Mouse (Mus musculus) myocyte (in vitro differentiated cells): ENCODE measurements at regions not wholly inside any gene's neighbourhood (a gene's known extent, or its start where the extent isn't known, plus 50 kb on each side); places are given as distances from the start of the nearest gene placed in this dataset.
"Not testable (repeated sequence)": the region's sequence is repeated elsewhere in the genome, so short reads cannot be mapped to it uniquely, and the experiment has no call there.

Source experiments
- H3K27me3 ChIP-seq: one replicate; pipeline ENCODE4 v1.6.1; 2011; ENCODE audit not compliant: control insufficient read depth, insufficient read depth, insufficient read length
- H3K36me3 ChIP-seq: one replicate; pipeline ENCODE4 v1.6.1; 2011; ENCODE audit not compliant: control insufficient read depth, insufficient read depth
- H3K4me2 ChIP-seq: one replicate; pipeline ENCODE4 v1.6.1; 2011; ENCODE audit warnings: low read depth, control low read depth
- H3K4me3 ChIP-seq: one replicate; pipeline ENCODE4 v1.5.1; 2011; ENCODE audit warnings: mild to moderate bottlenecking, control low read depth, moderate library complexity
- H3K79me2 ChIP-seq: one replicate; pipeline ENCODE4 v1.6.1; 2011; ENCODE audit not compliant: control insufficient read depth, insufficient read depth
- H3ac ChIP-seq: one replicate; pipeline ENCODE4 v1.6.1; 2011; ENCODE audit not compliant: control insufficient read depth, insufficient read length
- CEBPB ChIP-seq: IDR thresholded peaks from 2 replicates; pipeline ENCODE4 v1.6.1; 2011; ENCODE audit warnings: mild to moderate bottlenecking, moderate library complexity; ENCODE audit not compliant: poor library complexity, insufficient read depth, severe bottlenecking
- E2F4 ChIP-seq: IDR thresholded peaks from one replicate; pipeline ENCODE4 v1.6.1; 2011; ENCODE audit warnings: mild to moderate bottlenecking, control low read depth, moderate library complexity; ENCODE audit not compliant: insufficient read depth
- MAX ChIP-seq: IDR thresholded peaks from one replicate; pipeline ENCODE4 v1.6.1; 2011; ENCODE audit warnings: low read depth, mild to moderate bottlenecking, control low read depth
- MYOD1 ChIP-seq, 3 experiments: IDR thresholded peaks; one replicate each; pipeline ENCODE4 v1.6.1; 2011; ENCODE audit warnings: control low read depth in 2 of 3, low read depth in 2 of 3, mild to moderate bottlenecking in 2 of 3, moderate library complexity in 1 of 3; ENCODE audit not compliant: insufficient read length in 2 of 3, control insufficient read depth in 1 of 3
- MYOG ChIP-seq, 3 experiments: IDR thresholded peaks; one replicate each; pipeline ENCODE4 v1.6.1; 2011; ENCODE audit warnings: control low read depth in 2 of 3, low read depth in 2 of 3, mild to moderate bottlenecking in 2 of 3; ENCODE audit not compliant: insufficient read length in 2 of 3, control insufficient read depth in 1 of 3, insufficient read depth in 1 of 3
- POLR2A ChIP-seq: IDR thresholded peaks from one replicate; pipeline ENCODE4 v1.6.1; 2011; ENCODE audit warnings: low read depth, mild to moderate bottlenecking, control low read depth, moderate library complexity; ENCODE audit not compliant: insufficient read length
- POLR2AphosphoS2 ChIP-seq: IDR thresholded peaks from one replicate; pipeline ENCODE4 v1.6.1; 2011; ENCODE audit warnings: low read depth, control low read depth; ENCODE audit not compliant: insufficient read length
- REST ChIP-seq: IDR thresholded peaks from one replicate; pipeline ENCODE4 v1.6.1; 2011; ENCODE audit warnings: mild to moderate bottlenecking, control low read depth, moderate library complexity; ENCODE audit not compliant: insufficient read depth, insufficient read length
- SRF ChIP-seq: IDR thresholded peaks from one replicate; pipeline ENCODE4 v1.6.1; 2011; ENCODE audit warnings: low read depth; ENCODE audit not compliant: control insufficient read depth, insufficient read length
- TCF12 ChIP-seq: IDR thresholded peaks from one replicate; pipeline ENCODE4 v1.6.1; 2011; ENCODE audit warnings: mild to moderate bottlenecking, control low read depth; ENCODE audit not compliant: poor library complexity, insufficient read depth, severe bottlenecking
- TCF3 ChIP-seq: IDR thresholded peaks from one replicate; pipeline ENCODE4 v1.6.1; 2011; ENCODE audit warnings: low read depth, control low read depth; ENCODE audit not compliant: insufficient read length
- USF1 ChIP-seq: IDR thresholded peaks from one replicate; pipeline ENCODE4 v1.6.1; 2011; ENCODE audit warnings: low read depth, mild to moderate bottlenecking, control low read depth, moderate library complexity

GRCm38 (mm10) chr7:138468436-138468835 lies 70.9 kb upstream of the Tcerg1l start:
- no peak for TF ChIP-seq E2F4
- TF ChIP-seq POLR2A: no peak
- no peak for TF ChIP-seq POLR2AphosphoS2
- no peak for TF ChIP-seq USF1
- TF ChIP-seq TCF3: no peak
- no peak for TF ChIP-seq MYOD1 (IDR thresholded peaks at IDR 0.05; ENCODE audit: control insufficient read depth in 1 of 3, insufficient read length in 2 of 3, low read depth in 2 of 3)
- no peak overlapping the region for H3ac ChIP-seq
- no peaks in the 10 kb centered on the region for H3K27me3 ChIP-seq
- no peaks in the 10 kb centered on the region for H3K79me2 ChIP-seq
- no peak overlapping the region for H3K4me3 ChIP-seq
- H3K4me2 ChIP-seq: no peak overlapping the region
- no peaks in the 10 kb centered on the region for H3K36me3 ChIP-seq

DNA sequence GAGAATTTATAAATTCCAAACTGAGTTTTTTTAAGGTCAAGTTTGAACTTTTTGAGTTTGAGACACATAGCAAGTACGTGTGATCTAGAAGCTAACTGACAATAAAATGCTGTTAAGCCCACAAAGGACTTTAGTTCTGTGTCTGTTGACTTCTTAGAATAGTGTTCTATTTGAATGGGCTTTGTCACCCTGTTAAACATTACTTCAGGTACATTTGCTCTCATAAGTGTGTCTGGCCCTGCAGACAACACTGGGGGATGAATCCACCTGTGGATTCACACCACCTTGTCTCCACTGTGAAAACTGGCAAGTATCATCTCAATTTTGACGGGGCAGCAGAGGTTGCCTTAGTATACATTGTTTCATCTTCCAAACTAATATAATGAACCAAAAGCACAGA lies 70.5 kb upstream of the Tcerg1l start:
- no peaks in the 10 kb centered on the region for H3K36me3 ChIP-seq
- no peak overlapping the region for H3ac ChIP-seq
- no peak overlapping the region for H3K4me3 ChIP-seq
- no peaks in the 10 kb centered on the region for H3K27me3 ChIP-seq
- H3K79me2 ChIP-seq: no peaks in the 10 kb centered on the region
- no peak overlapping the region for H3K4me2 ChIP-seq
- no peak for TF ChIP-seq MYOG (IDR thresholded peaks at IDR 0.05; ENCODE audit: control insufficient read depth in 1 of 3, insufficient read depth in 1 of 3, insufficient read length in 2 of 3, low read depth in 2 of 3)
- no peak for TF ChIP-seq REST
- no peak for TF ChIP-seq TCF12
- no peak for TF ChIP-seq E2F4
- TF ChIP-seq MAX: no peak
- no peak for TF ChIP-seq USF1
- no peak for TF ChIP-seq TCF3

- Histone ChIP-seq H3K36me3 (no peaks in the 10 kb centered on the region), H3K27me3 (no peaks in the 10 kb centered on the region), H3ac (no peak overlapping the region), H3K4me3 (no peak overlapping the region), H3K4me2 (no peak overlapping the region), H3K79me2 (no peaks in the 10 kb centered on the region)
- no peak for TF ChIP-seq POLR2AphosphoS2
- no peak for TF ChIP-seq MYOG (IDR thresholded peaks at IDR 0.05; ENCODE audit: control insufficient read depth in 1 of 3, insufficient read depth in 1 of 3, insufficient read length in 2 of 3, low read depth in 2 of 3)
- TF ChIP-seq SRF: no peak
- no peak for TF ChIP-seq TCF3
Observed at GRCm38 (mm10) chr7:138467386-138467785, 69.9 kb upstream of the Tcerg1l start.

- no peaks in the 10 kb centered on the region for H3K36me3 ChIP-seq
- H3K79me2 ChIP-seq: no peaks in the 10 kb centered on the region
- TF ChIP-seq E2F4 (no peak), SRF (no peak), REST (no peak), MAX (no peak)
- H3ac ChIP-seq: no peak overlapping the region
- H3K4me3 ChIP-seq: no peak overlapping the region
- no peak overlapping the region for H3K4me2 ChIP-seq
- no peaks in the 10 kb centered on the region for H3K27me3 ChIP-seq
Observed at GRCm38 (mm10) chr7:138457964-138458363, 60.4 kb upstream of the Tcerg1l start.

DNA sequence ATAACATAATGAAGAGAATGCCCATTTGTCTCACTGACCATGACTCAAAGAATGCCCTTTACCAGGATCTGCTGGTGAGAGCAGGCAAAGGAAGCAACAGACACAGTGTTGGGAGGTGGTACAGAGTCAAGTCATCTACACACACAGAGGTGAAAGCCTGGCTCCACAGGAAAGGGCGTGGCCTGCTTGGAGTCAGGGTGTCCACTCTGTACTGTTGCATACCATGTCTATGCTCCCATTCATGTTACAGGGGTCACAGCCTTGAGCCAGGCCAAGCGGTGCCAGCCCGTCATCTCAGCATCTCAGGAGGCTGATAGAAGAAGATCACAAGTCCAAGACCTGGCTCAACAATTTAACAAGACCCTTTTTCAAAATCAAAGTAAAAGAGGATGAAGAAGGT lies 57.8 kb upstream of the Tcerg1l start:
- H3K27me3 ChIP-seq: no peaks in the 10 kb centered on the region
- H3K4me2 ChIP-seq: no peak overlapping the region
- H3K79me2 ChIP-seq: no peaks in the 10 kb centered on the region
- no peak overlapping the region for H3ac ChIP-seq
- no peak for TF ChIP-seq MYOG (IDR thresholded peaks at IDR 0.05; ENCODE audit: control insufficient read depth in 1 of 3, insufficient read depth in 1 of 3, insufficient read length in 2 of 3, low read depth in 2 of 3)
- TF ChIP-seq REST: no peak
- TF ChIP-seq SRF: no peak
- TF ChIP-seq CEBPB: no peak
- no peak for TF ChIP-seq USF1
- no peak for TF ChIP-seq TCF12
- no peak for TF ChIP-seq TCF3
- no peak overlapping the region for H3K4me3 ChIP-seq
- H3K36me3 ChIP-seq: no peaks in the 10 kb centered on the region

DNA sequence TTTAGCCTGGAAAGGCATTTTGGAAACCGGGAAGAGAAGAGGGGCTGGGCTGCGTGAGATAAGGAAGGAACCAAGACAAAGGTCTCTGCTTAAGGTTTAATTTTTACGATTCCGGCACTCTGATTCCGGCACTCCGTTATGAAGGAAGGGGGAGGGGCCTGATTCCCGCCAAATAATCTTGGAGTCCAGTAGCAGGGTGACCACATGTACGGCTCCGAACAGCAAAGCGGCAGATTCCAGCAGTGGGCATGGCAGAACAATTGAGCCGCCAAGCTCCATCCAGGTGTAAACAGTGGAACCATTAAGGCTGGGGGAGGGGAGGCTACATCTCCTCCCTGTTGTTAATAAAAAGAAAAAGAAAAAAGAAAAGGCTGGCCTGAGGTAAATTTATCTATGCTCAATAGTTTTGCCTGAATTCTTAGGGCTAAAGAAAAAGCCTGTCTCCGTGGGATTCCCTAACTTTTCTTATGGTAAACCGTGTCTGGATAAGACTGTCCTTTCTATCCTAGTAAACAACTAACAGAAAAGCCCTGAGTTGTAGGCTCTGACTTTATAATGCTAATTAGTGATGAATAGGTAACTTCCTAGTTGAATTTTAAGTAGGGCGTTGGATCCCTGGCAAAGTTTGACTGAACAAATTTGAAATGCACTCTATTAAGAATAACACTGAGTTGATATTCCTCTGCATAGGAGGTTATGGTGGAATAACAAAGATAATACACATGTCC lies 57.1 kb upstream of the Tcerg1l start:
- H3K27me3 ChIP-seq, H3K36me3 ChIP-seq, H3ac ChIP-seq, H3K4me3 ChIP-seq, H3K79me2 ChIP-seq, H3K4me2 ChIP-seq: not testable (repeated sequence)
